Mouse (Mus musculus) G1E (cell line): ENCODE measurements at regions not wholly inside any gene's neighbourhood (a gene's known extent, or its start where the extent isn't known, plus 50 kb on each side); places are given as distances from the start of the nearest gene placed in this dataset.
A peak's percentile ranks its signal among the peaks of the same experiment; 100 is the strongest.

Experiments used
- ATAC-seq: 2 replicates; pipeline ENCODE4 v1.8.0; 2016; ENCODE audit warnings: mild to moderate bottlenecking; ENCODE audit not compliant: insufficient number of reproducible peaks, poor library complexity, low FRiP score, severe bottlenecking; ENCODE audit errors: extremely low read depth
- DNase-seq: peaks from one replicate; pipeline ENCODE4 v3.0.0; 2012; ENCODE audit warnings: low spot score
- H3K27me3 ChIP-seq: 2 replicates; pipeline ENCODE4 v1.6.1; 2012; ENCODE audit warnings: mild to moderate bottlenecking, low read length, inconsistent platforms; ENCODE audit not compliant: insufficient read depth
- H3K36me3 ChIP-seq: replicated peaks from 2 replicates; pipeline ENCODE3; 2012; ENCODE audit warnings: mild to moderate bottlenecking, inconsistent platforms
- H3K4me1 ChIP-seq: 2 replicates; pipeline ENCODE4 v1.6.1; 2012; ENCODE audit warnings: low read depth, low read length, inconsistent platforms, mixed read lengths; ENCODE audit not compliant: insufficient read depth
- H3K4me3 ChIP-seq: 2 replicates; pipeline ENCODE4 v1.5.1; 2012; ENCODE audit warnings: low read depth, mild to moderate bottlenecking, inconsistent platforms, low read length, moderate library complexity, mixed read lengths
- H3K9me3 ChIP-seq: replicated peaks from 2 replicates; pipeline ENCODE4 v1.6.1; 2012; ENCODE audit warnings: inconsistent platforms
- CTCF ChIP-seq: IDR thresholded peaks from 2 replicates; pipeline ENCODE4 v1.5.1; 2012; ENCODE audit warnings: low read depth, low read length, inconsistent platforms, mixed read lengths
- GATA1 ChIP-seq: IDR thresholded peaks from 2 replicates; pipeline ENCODE4 v1.6.1; 2012; ENCODE audit warnings: borderline replicate concordance, low read length, inconsistent platforms, mixed read lengths
- GATA2 ChIP-seq: IDR thresholded peaks from 2 replicates; pipeline ENCODE4 v1.6.1; 2012; ENCODE audit warnings: low read depth, low read length, inconsistent platforms, borderline replicate concordance
- POLR2AphosphoS5 ChIP-seq: IDR thresholded peaks from 2 replicates; pipeline ENCODE4 v1.6.1; 2012; ENCODE audit warnings: low read depth, low read length, inconsistent platforms; ENCODE audit not compliant: insufficient replicate concordance
- TAL1 ChIP-seq: conservative IDR thresholded peaks from 2 replicates; pipeline ENCODE4 v1.6.1; 2012; ENCODE audit warnings: low read depth, low read length, inconsistent platforms, mixed read lengths

DNA sequence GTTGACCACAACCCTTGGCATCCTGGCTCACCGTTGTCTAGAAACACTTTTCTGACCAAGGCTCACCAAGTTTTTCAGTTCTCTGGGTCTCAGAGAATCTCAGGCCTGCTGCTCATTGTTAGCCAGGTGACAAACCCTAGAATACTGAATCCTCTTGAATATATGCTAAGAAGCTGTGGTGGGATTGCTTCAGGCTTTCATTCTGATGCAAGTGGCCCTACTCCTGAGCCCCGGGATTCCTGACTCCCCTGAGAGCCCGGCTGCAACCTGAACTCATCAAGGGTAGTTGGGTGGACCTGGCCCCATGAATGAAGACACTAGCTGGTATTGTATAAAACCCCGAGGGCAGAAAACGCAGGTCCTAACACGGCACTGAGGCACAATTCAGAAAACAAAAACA is 70.6 kb downstream of the Rtl1 start:
- Histone ChIP-seq H3K4me1 (no peaks in the 10 kb centered on the region; the same call in 1 of the 2 replicates), H3K36me3 (no peaks in the 10 kb centered on the region), H3K9me3 (peaks cover 87% of the 10 kb centered on the region), H3K4me3 (no peak overlapping the region), H3K27me3 (peaks cover 6% of the 10 kb centered on the region; the same call in 1 of the 2 replicates)
- TF ChIP-seq GATA2 (no peak), TAL1 (no peak), GATA1 (no peak), POLR2AphosphoS5 (no peak), CTCF (no peak)
- no peak for DNase-seq
- no peak for ATAC-seq

- Histone ChIP-seq H3K9me3 (peaks cover 88% of the 10 kb centered on the region), H3K4me1 (no peaks in the 10 kb centered on the region; the same call in 1 of the 2 replicates), H3K4me3 (no peak overlapping the region), H3K36me3 (no peaks in the 10 kb centered on the region), H3K27me3 (peaks cover 6% of the 10 kb centered on the region; the same call in 1 of the 2 replicates)
- DNase-seq (no peak), ATAC-seq (no peak)
- TF ChIP-seq POLR2AphosphoS5 (no peak), CTCF (no peak), GATA1 (no peak), TAL1 (no peak), GATA2 (no peak)
Observed at GRCm38 (mm10) chr12:109528966-109529365, 71.2 kb downstream of the Rtl1 start.

GRCm38 (mm10) chr12:109528263-109528545 is 71.9 kb downstream of the Rtl1 start:
- ATAC-seq, result no peak
- no peaks in the 10 kb centered on the region; the same call in 1 of the 2 replicates for H3K4me1 ChIP-seq
- peaks cover 6% of the 10 kb centered on the region; the same call in 1 of the 2 replicates for H3K27me3 ChIP-seq
- DNase-seq, result no peak
- H3K9me3 ChIP-seq, result peaks cover 88% of the 10 kb centered on the region
- no peaks in the 10 kb centered on the region for H3K36me3 ChIP-seq
- H3K4me3 ChIP-seq, result peak overlapping the region; percentile 47; the same call in 1 of the 2 replicates
- no peak for TF ChIP-seq POLR2AphosphoS5
- no peak for TF ChIP-seq TAL1
- no peak for TF ChIP-seq CTCF
- TF ChIP-seq GATA2, result no peak
- no peak for TF ChIP-seq GATA1

DNA sequence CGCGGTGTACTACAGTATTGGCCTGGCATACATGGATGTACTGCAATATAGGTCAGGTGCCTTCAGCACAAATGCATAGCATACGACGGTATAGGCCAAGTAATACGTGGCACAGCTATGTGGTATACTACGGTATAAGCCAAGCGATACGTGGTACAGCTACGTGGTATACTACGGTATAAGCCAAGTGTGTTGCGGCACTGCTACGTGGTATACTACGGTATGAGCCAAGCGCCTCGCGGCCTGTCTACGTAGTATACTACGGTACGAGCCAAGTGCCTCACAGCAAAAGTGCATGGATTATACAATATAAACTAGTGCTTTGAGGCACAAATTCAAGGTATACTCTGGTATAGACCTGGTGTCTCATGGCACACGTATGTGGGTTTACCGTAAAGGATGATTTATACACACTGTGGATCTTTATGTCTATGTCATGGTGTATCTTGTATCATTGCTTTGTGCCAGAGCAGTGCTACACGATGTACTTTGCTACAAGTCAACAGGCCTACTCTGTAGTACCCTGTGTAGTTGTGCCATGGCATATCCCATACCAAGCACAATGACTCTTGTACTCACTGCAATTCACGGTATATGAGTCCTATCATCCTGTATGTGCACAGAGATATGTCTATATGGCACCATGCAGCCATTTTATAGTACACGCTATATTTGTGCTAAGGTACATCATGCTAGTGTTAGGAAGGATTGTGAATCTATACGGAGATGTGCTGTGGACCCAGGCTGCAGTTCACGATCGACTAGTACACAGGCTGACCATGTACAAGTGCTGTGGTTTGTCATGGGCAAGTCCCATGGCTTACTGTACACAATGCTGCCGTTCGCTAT is 72.5 kb downstream of the Rtl1 start:
- H3K4me1 ChIP-seq, result no peaks in the 10 kb centered on the region; the same call in 1 of the 2 replicates
- DNase-seq, result no peak
- H3K27me3 ChIP-seq, result peaks cover 6% of the 10 kb centered on the region; the same call in 1 of the 2 replicates
- peaks cover 88% of the 10 kb centered on the region for H3K9me3 ChIP-seq
- peak overlapping the region; percentile 47; the same call in 1 of the 2 replicates for H3K4me3 ChIP-seq
- no peak for ATAC-seq
- TF ChIP-seq GATA1 (no peak), CTCF (no peak), GATA2 (no peak), POLR2AphosphoS5 (no peak), TAL1 (no peak)
- no peaks in the 10 kb centered on the region for H3K36me3 ChIP-seq

DNA sequence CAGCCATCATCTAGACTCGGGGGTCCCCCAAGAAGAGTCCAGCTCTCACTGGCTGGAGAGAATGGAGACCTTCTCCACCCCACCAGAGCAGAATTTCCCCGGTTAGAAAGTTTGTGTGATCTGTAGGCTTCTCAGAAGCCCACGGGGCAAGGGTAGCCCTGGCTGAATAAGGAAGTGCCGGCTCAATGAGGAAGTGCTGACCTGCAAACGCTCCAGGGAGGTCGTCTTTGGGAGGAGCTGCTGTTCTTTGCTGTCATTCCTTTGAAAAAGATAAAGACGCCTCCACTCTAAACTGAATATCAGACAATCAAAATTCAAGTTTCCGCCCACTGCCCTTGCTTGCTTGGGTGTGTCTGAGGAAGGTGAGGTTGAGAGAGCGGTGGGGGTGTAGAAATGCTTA is 73.0 kb downstream of the Dlk1 start:
- TF ChIP-seq TAL1 (no peak), GATA1 (no peak), POLR2AphosphoS5 (no peak), CTCF (no peak), GATA2 (no peak)
- H3K4me3 ChIP-seq, result no peak overlapping the region
- ATAC-seq, result no peak

DNA sequence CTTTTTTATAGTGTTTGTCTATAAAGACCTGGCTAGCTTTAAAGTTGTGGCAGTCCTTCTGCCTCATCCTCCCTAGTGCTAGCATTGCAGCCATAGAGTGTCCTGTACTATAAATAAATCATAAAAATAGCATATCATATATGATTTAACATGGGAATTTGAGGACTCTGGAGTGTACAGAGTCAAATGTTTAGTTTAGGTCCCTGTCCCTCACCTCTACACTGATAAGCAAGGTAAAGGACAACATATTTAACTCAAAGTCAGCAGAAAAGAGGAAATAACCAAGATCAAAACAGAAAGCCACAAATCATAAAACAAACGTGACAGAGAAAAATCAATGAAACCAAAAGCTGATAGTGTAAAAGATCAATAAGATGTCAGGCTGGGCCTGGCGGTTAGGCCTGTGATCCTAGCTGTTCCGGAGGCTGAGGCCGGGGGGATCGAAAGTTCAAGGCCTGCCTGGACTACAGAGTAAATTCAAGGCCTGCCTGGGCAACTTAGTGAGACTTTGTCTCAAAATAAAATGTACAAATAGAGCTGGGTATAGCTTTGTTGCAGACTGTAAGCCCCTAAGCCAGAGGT is 68.7 kb downstream of the Dlk1 start:
- no peak overlapping the region for H3K4me3 ChIP-seq
- DNase-seq (no peak), ATAC-seq (no peak)
- no peaks in the 10 kb centered on the region for H3K27me3 ChIP-seq
- peaks cover 79% of the 10 kb centered on the region for H3K9me3 ChIP-seq
- H3K4me1 ChIP-seq, result no peaks in the 10 kb centered on the region
- TF ChIP-seq POLR2AphosphoS5 (no peak), GATA2 (no peak), CTCF (no peak), TAL1 (no peak), GATA1 (no peak)
- H3K36me3 ChIP-seq, result no peaks in the 10 kb centered on the region

More for the DNA sequence above, 73.0 kb downstream of the Dlk1 start:
- no peak for DNase-seq
- no peaks in the 10 kb centered on the region; the same call in 1 of the 2 replicates for H3K4me1 ChIP-seq
- no peaks in the 10 kb centered on the region for H3K36me3 ChIP-seq
- peaks cover 6% of the 10 kb centered on the region; the same call in 1 of the 2 replicates for H3K27me3 ChIP-seq
- H3K9me3 ChIP-seq, result peaks cover 81% of the 10 kb centered on the region
